Mouse (Mus musculus): ENCODE results near the gene Plcb1. TPM values are rescaled to one million over a fixed set of nuclear protein-coding genes. Genes with fewer than 3 reads are reported as not detected.

Plcb1 gene
- 29.5 and 30.1 TPM in 2 replicates for polyA plus RNA-seq (2015; fragmentation: Nextera tagmentation; extraction: Ambion mirVana)

DNA sequence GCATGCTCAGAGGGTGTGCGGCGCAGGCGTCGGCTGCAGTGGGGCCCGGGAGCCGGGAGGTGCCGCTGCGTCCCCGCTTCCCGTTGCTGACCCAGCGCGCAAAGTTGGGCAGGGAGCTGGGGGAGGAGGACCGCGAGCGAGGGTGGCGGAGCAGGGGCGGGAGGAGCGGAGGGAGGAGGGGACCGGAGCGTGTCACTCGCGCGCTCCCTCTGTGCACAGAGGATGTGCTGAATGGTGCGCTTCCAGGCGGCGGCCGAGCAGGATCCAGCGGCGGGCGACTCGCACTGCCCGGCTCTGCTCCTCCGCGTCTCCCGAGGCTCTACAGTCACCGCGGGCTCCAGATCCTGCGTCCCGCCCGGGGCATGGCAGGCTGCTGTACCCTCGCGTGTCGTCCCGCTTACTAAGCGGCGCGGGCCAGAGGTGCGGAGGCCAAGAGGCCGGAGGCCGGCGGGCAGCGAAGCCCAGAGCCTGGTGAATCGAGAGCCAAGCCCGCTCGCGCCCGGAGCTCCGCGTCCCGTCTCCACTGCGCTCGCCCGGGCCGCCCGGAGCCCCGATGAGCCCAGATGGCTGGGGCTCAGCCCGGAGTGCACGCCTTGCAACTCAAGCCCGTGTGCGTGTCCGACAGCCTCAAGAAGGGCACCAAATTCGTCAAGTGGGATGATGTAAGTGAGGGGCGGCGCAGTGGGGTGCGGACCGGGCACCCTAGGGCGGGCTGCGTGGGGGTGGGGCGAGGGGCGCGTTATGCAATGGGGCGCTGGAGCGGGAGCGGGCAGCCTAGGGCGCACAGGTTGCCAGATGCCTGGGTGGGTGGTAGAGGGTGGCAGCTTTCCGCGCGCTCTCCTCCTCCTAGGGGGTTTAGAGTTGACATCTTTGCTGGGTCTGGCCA, at the start of gene Plcb1:
TSS of gene Plcb1 (plus strand) at position 98 of the 886 bp plus-strand sequence.
- H3K9me3 ChIP-seq (replicated peaks), result no peaks in the 10 kb centered on the region
- peaks cover 18% of the 10 kb centered on the region for H3K27me3 ChIP-seq
- H3K27ac ChIP-seq, result peak within 1 kb of the TSS; percentile 82
- H3K4me3 ChIP-seq (replicated peaks), result peak within 1 kb of the TSS; percentile 72
- peak within 1 kb of the TSS; percentile 62 for H3K9ac ChIP-seq
- H3K4me1 ChIP-seq, result peaks cover 14% of the 10 kb centered on the region; the same call in 1 of the 2 replicates
- peak; percentile 98 for ATAC-seq (replicated peaks; ENCODE audit: low FRiP score)
- peak within 1 kb of the TSS; percentile 96 for H3K4me2 ChIP-seq
- under 1% methylated on average over 88 of the region's 88 CpGs for WGBS
- H3K36me3 ChIP-seq, result no peaks in the 10 kb centered on the region

DNA sequence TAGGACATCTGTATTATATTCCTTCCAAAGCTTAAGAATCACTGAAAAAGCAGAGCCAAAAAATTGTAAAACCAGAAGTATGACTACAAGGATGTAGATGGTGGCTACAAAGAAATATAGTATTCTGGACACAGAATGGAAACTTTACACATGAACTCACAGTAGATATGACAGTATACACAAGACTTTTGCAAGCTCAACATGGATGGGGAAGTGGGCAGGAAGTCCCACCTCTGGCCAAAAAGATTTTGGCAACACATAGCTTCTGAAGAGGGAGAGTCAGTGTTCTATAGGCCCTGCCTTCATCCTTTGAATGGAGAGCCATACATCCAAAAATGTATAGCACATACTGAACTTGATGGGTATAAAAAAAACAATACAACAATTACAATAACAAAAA, 30.3 kb upstream of the Plcb1 start:
- ATAC-seq (replicated peaks; ENCODE audit: low FRiP score), result no peak
- Histone ChIP-seq H3K27me3 (no peaks in the 10 kb centered on the region), H3K4me1 (no peaks in the 10 kb centered on the region), H3K27ac (no peak overlapping the region), H3K4me3 (replicated peaks) (no peak overlapping the region), H3K4me2 (no peak overlapping the region), H3K36me3 (no peaks in the 10 kb centered on the region), H3K9me3 (replicated peaks) (no peaks in the 10 kb centered on the region), H3K9ac (no peak overlapping the region)

DNA sequence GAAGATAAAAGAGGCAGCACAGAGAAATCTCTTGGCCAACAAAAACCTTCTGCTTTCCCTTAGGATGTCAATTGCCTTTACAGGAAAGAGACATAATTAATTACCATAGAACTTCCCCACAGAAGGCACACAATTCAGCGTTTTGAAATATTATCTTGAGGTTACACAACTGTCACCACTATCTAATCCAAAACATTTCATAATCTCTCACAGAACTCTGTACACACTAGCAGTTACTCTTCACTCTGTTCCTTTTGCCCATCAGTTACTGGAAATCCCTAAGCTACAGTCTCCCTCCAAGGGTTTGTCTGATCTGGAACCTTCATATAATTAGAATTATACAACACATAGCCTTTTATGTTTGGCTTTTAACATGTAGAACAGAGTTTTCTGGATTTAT, 29.8 kb upstream of the Plcb1 start:
- no peak overlapping the region for H3K27ac ChIP-seq
- no peak overlapping the region for H3K4me2 ChIP-seq
- H3K4me3 ChIP-seq (replicated peaks), result no peak overlapping the region
- no peaks in the 10 kb centered on the region for H3K36me3 ChIP-seq
- H3K4me1 ChIP-seq, result no peaks in the 10 kb centered on the region
- 63% methylated on average over 1 of the region's 1 CpGs for WGBS
- H3K27me3 ChIP-seq, result no peaks in the 10 kb centered on the region
- H3K9me3 ChIP-seq (replicated peaks), result no peaks in the 10 kb centered on the region
- no peak for ATAC-seq (replicated peaks; ENCODE audit: low FRiP score)
- H3K9ac ChIP-seq, result no peak overlapping the region

DNA sequence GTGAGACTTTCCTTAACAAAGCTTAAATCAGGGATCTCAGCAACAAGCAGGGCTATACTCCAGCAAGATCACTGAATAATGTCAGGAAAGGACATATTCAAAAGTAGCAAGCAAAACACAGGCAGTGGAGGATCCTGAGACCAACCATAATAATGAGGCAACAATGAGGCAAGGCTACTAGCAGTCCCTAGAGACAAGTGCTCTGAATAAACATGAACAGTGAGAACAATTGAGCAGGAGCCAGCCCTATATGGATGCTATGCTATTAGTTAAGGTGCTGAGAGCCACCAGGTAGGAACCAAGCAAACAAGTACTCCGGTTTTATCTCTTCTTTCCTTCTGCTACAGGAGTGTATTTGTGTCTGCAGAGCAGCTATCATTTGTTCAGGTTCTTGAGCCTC, 24.8 kb upstream of the Plcb1 start:
- Histone ChIP-seq H3K27me3 (no peaks in the 10 kb centered on the region), H3K36me3 (no peaks in the 10 kb centered on the region), H3K27ac (no peak overlapping the region), H3K9me3 (replicated peaks) (no peaks in the 10 kb centered on the region), H3K4me2 (no peak overlapping the region), H3K9ac (no peak overlapping the region), H3K4me3 (replicated peaks) (no peak overlapping the region), H3K4me1 (no peaks in the 10 kb centered on the region)
- WGBS, result 94% methylated on average over 1 of the region's 1 CpGs
- ATAC-seq (replicated peaks; ENCODE audit: low FRiP score), result no peak

DNA sequence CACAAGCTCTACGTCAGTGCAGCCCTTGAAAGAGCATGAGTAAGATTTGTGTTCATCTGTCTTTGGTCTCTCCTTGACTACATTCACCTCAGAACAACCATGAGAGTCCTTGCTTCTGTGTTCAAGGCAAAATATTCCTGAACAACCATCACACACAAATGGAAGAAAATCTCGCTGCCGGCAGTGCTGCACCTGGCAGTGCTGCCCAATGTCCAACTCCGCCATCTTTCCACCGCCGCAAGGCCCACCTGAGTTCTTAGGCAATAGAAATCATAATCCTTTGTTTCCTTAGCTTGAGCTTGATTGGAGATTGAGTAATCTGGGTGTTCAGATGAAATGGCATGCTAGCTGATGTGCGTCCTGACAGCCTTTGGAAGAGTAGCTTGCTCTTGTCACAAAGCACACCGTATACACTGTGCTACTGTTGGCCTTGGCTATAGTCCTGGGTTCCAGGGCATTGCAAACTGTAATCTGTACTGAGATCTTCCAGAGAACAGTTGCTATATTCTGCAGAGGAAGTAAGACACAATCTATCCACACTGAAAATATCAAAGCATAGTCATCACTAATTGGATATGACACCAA, 22.4 kb upstream of the Plcb1 start:
- WGBS, result 96% methylated on average over 8 of the region's 8 CpGs
- Histone ChIP-seq H3K9ac (no peak overlapping the region), H3K27ac (no peak overlapping the region), H3K4me1 (no peaks in the 10 kb centered on the region), H3K27me3 (no peaks in the 10 kb centered on the region), H3K9me3 (replicated peaks) (no peaks in the 10 kb centered on the region), H3K4me2 (no peak overlapping the region), H3K36me3 (no peaks in the 10 kb centered on the region), H3K4me3 (replicated peaks) (no peak overlapping the region)
- no peak for ATAC-seq (replicated peaks; ENCODE audit: low FRiP score)

DNA sequence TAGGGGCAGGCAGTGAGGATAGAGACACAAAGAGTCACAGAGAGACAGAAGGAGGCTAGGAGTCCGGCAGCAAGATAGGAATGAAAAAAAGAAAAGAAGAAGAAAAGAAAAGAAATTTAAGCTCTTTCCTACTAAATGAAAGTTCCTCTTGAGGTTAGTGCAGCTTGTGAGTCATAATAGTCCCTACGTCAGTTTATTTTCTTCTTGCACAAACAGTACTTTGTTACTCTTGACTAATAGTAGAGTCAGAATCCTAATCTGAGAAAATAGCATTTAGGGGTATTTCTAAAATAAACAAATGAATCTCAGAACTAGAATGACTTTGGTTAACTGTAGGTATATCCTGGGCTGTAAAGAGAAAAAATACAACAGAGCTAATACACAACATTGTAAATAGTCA, 21.4 kb upstream of the Plcb1 start:
- H3K4me1 ChIP-seq, result no peaks in the 10 kb centered on the region
- no peak overlapping the region for H3K4me2 ChIP-seq
- no peaks in the 10 kb centered on the region for H3K9me3 ChIP-seq (replicated peaks)
- H3K4me3 ChIP-seq (replicated peaks), result no peak overlapping the region
- H3K9ac ChIP-seq, result no peak overlapping the region
- no peaks in the 10 kb centered on the region for H3K27me3 ChIP-seq
- no peak for ATAC-seq (replicated peaks; ENCODE audit: low FRiP score)
- H3K36me3 ChIP-seq, result no peaks in the 10 kb centered on the region
- no peak overlapping the region for H3K27ac ChIP-seq
- 78% methylated on average over 2 of the region's 2 CpGs for WGBS

DNA sequence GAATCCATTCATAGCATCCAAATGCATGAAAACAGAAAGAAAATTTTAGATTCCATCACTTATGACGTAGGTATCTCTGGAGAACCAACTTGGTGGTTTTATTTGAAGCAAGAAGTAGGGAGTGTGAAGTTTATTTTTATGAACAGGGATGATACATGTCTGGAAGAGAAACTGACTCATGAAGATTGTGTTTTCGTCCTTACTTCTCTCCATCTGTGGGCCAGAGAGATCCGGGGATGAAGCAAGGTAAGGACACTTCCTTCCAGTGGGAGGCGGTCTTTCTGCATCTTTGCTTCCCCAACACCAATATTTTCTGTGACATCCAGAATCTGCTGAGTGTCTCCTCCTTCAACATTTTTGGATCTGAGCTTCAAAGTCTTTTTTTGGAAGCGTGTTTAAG, 6.0 kb upstream of the Plcb1 start:
- H3K9me3 ChIP-seq (replicated peaks), result no peaks in the 10 kb centered on the region
- H3K4me1 ChIP-seq, result no peaks in the 10 kb centered on the region
- no peak overlapping the region for H3K27ac ChIP-seq
- 72% methylated on average over 5 of the region's 5 CpGs for WGBS
- H3K4me3 ChIP-seq (replicated peaks), result no peak overlapping the region
- no peak overlapping the region for H3K9ac ChIP-seq
- H3K36me3 ChIP-seq, result no peaks in the 10 kb centered on the region
- ATAC-seq (replicated peaks; ENCODE audit: low FRiP score), result no peak
- 0 out of 2 replicates have a peak, but pooled peaks cover 6% of the 10 kb centered on the region for H3K27me3 ChIP-seq
- H3K4me2 ChIP-seq, result no peak overlapping the region

DNA sequence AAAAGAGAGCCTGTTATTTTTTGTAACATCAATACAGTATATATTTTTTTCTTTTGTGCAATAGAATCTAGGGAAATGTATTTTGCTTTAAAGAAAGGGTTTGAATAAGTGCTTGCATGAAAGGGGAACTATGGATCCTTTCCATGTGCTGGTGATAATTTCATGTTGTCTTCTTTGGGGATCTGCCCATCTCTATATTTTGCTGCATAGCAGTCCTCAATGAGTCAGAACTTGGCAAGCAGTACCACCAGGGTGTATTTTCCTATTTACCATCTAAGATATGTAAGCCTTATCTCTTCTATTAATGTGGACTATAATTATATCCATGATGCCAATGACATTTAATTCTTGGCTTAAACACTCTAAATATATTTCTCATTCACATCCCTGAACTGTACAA, 5.6 kb upstream of the Plcb1 start:
- H3K9me3 ChIP-seq (replicated peaks), result no peaks in the 10 kb centered on the region
- no peaks in the 10 kb centered on the region for H3K36me3 ChIP-seq
- H3K27me3 ChIP-seq, result 0 out of 2 replicates have a peak, but pooled peaks cover 9% of the 10 kb centered on the region
- ATAC-seq (replicated peaks; ENCODE audit: low FRiP score), result no peak
- no peak overlapping the region for H3K4me2 ChIP-seq
- no peak overlapping the region for H3K4me3 ChIP-seq (replicated peaks)
- H3K4me1 ChIP-seq, result no peaks in the 10 kb centered on the region
- no peak overlapping the region for H3K27ac ChIP-seq
- no peak overlapping the region for H3K9ac ChIP-seq

DNA sequence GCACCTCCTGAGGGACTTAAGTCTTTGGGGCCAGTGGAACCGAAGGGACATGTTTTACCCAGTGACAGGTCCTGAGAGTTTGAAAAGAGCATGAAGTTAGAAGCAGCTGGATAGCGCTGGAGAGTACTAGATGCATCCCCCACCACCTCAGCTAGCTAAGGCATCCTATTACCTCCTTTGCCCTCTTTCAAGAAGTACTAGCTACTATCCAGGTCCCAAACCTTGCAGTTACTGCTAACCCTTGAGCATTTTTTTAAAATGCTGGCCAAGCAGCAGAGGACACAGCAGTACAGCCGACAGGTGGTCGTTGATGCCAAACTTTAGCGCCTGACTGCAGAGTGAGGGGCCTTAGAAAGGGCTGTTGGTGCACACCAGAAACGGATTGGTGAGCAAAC, 986 bp downstream of the Plcb1 start:
- Histone ChIP-seq H3K27ac (no peak overlapping the region), H3K36me3 (no peaks in the 10 kb centered on the region), H3K9ac (peak overlapping the region; percentile 62), H3K9me3 (replicated peaks) (no peaks in the 10 kb centered on the region), H3K4me1 (peaks cover 14% of the 10 kb centered on the region; the same call in 1 of the 2 replicates), H3K4me2 (peak overlapping the region; percentile 96), H3K27me3 (peaks cover 18% of the 10 kb centered on the region), H3K4me3 (replicated peaks) (peak overlapping the region; percentile 72)
- WGBS, result 8% methylated on average over 6 of the region's 6 CpGs
- ATAC-seq (replicated peaks; ENCODE audit: low FRiP score), result no peak; the same call in 1 of the 2 replicates

DNA sequence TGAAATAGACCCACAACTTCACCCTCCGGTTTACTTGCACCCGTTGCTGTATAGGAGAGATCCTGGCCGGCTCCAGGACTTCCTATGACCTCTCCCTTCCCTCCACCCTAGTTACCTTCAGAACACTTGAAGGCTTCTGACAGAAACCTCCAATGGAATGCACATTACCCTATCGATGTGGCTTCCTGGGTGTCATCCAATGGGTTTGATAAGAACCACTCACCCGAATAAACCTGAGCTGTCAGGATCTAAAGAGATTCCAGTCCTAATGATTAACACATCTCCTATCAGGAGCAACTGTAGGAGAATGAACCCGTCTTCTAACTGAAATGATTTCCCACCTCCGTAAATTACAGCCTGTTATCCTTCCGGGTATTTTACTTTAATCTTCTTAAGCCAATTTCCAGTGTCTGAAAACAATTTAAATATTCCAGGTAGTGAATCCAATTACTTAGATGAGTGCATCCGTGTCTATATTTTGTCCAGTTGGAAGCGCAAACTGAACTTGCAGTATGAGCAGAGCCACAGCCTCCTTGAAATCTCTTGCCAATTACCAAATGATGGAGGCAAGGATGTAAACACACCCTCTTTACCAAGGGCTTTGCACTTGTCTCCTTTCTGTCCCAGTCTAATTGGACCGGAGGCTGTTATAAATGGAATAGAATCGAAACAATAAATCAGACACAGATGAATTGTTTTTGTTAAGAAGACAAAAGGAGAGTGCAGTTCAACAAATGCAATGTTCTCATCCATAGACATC, 1.6 kb downstream of the Plcb1 start:
- Histone ChIP-seq H3K9me3 (replicated peaks) (no peaks in the 10 kb centered on the region), H3K4me2 (peak overlapping the region; percentile 96), H3K36me3 (no peaks in the 10 kb centered on the region), H3K27ac (no peak overlapping the region), H3K27me3 (peaks cover 18% of the 10 kb centered on the region), H3K9ac (peak overlapping the region; percentile 62; the same call in 1 of the 2 replicates), H3K4me3 (replicated peaks) (peak overlapping the region; percentile 72), H3K4me1 (peaks cover 14% of the 10 kb centered on the region; the same call in 1 of the 2 replicates)
- 63% methylated on average over 12 of the region's 12 CpGs for WGBS
- no peak for ATAC-seq (replicated peaks; ENCODE audit: low FRiP score)

DNA sequence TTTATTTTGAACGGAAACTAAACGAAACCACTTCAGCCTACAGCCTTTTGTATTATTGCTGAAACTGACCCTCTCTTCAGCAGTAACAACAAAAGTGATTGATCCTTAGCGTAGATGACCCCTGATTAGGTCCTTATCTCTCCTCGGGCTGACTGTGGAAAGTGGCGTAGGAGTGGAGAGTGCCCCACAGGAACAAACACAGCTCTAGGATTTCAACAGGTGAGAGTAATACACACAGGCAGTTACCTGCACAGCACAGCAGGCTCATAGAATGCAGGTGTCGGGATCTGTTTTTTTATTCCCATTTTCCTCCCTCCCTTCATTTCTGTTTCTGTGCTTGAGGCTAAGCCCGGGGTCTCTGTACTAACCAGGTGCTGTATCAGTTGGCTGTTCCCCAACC, 7.1 kb downstream of the Plcb1 start:
- Histone ChIP-seq H3K9ac (no peak overlapping the region), H3K4me2 (no peak overlapping the region), H3K4me3 (replicated peaks) (no peak overlapping the region), H3K27me3 (no peaks in the 10 kb centered on the region), H3K9me3 (replicated peaks) (no peaks in the 10 kb centered on the region), H3K27ac (no peak overlapping the region), H3K36me3 (no peaks in the 10 kb centered on the region), H3K4me1 (no peaks in the 10 kb centered on the region)
- no peak for ATAC-seq (replicated peaks; ENCODE audit: low FRiP score)
- WGBS, result 69% methylated on average over 7 of the region's 7 CpGs

DNA sequence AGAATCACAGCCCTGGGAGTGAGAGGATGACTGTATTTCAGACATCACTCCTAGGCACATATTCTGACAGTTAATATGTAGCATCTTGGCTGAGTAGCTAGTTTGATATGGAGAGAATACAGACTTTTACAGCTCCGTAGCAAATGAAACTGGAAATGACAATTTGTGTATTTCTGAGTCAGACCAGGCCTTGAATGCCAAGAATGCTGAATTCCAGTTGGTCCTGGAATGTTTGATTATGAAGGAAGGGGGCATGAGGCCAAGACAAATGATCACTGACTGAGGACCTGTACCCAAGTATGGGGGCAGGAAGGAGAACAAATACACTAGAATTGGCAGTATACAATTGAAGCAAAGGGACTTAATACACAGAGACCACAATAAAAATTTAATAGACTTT, 14.4 kb downstream of the Plcb1 start:
- Histone ChIP-seq H3K27ac (no peak overlapping the region), H3K4me3 (replicated peaks) (no peak overlapping the region), H3K9me3 (replicated peaks) (no peaks in the 10 kb centered on the region), H3K4me1 (no peaks in the 10 kb centered on the region), H3K27me3 (no peaks in the 10 kb centered on the region), H3K4me2 (no peak overlapping the region), H3K36me3 (no peaks in the 10 kb centered on the region), H3K9ac (no peak overlapping the region)
- ATAC-seq (replicated peaks; ENCODE audit: low FRiP score), result no peak
- 71% methylated on average over 1 of the region's 1 CpGs for WGBS

Data from kidney, embryonic 15.5 days (tissue).